Mouse (Mus musculus) liver, adult (tissue): ENCODE results near the gene Slc30a2.

ENCODE experiments used
- GATA4 ChIP-seq: IDR thresholded peaks from 2 replicates; pipeline ENCODE4 v1.6.1; 2014; ENCODE audit warnings: mild to moderate bottlenecking, low read length; ENCODE audit not compliant: insufficient replicate concordance

Gene Slc30a2

DNA sequence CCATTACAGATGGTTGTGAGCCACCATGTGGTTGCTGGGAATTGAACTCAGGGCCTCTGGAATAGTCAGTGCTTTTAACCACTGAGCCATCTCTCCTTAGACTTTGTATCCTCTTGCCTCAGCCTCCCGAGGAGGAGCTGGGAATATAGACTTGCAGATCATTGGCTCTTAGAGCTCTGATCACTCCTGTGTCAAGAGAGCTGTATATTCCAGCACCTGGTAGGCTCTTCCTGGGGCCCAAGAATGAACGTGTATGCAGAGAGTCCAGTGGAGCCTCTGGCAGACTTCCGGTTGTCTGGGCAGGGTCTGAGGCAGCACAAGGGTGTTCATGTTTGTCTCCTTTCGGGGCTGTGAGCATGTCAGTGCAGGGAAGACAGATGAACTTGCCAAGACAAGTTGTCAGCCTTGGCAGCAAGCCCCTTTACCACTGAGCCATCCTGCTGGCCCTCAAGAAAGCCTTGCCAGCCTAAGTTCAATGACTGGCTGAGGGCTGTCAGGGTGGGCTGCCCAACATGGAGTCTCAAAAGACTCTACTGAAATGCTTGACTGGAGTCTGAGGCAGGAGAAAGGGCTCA lies 28.8 kb upstream of the Slc30a2 start:
- TF ChIP-seq GATA4, result no peak

DNA sequence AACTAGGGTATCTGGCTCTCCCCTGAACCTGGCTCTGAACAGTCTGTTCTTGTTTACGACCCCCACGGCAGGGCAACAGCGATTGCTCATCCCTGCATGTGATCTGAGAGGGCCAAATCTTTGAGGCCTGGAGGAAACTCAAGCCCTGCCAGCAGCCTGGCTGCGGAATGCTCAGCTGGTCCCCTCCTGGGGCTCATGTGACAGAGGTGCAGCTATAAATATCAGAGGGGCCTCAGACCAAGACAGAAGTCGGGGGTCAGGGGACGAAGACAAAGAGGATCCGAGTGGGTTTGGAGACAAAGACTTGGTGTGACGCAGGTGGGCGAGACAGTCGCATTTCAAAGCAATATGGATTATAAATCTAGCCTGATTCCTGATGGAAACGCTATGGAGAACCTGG lies 28.1 kb upstream of the Slc30a2 start, which contains the start of gene Trim63:
Trim63 (plus strand) TSS at position 245 of the 400 bp plus-strand sequence.
- no peak for TF ChIP-seq GATA4

DNA sequence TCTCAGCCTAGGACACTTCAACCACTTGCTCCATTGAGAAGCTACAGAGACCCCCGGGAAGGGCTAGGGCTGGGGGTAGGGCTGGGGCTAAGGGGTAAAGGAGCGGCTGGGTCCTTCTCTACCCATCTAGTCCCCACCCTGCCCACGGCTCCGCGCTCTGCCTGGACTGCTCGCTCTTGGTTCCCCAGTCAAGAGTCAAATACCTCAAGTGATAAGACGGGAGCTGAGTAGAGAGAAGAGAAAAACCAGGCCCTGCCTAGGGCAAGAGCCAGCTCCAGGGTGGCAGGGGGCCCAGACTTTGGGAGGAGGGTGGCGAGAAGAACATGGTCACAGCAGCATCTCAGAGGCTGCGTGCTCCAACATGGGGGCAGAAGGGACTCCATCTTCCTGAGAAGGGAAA lies 27.5 kb upstream of the Slc30a2 start:
- no peak for TF ChIP-seq GATA4

DNA sequence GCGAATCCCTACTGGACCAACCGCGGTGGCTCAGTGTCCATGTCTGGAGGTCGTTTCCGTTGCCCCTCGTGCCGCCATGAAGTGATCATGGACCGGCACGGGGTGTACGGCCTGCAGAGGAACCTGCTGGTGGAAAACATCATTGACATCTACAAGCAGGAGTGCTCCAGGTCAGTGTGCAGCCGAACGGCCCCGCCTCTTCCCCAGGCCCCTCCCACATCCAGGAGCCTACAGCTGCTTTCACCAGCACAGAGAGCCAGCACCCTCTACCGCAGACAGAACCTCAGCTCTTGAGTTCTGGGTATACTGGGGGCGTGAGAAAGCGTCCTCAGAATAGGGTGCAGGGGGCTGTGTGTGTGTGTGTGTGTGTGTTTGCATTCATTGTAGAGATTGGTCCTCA lies 26.6 kb upstream of the Slc30a2 start:
- TF ChIP-seq GATA4, result no peak

DNA sequence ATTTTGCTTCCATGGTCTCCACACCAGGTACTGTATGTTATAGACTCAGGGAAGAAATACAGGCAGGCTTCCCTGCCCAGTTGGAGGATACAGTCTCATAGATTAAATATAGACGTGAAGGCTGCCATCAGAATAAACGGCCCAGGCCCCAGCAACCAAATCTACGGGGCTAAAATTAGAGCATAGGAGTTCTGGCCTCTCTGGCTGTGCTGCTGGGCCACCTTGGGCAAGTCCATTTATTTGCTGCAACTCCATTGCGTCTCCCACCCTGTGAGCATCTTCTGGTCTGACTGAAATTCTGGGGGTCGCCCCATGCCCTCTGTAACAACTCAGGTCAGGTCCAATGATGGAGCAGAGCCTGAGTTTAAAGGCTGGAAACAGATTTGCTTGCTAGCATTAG lies 23.9 kb upstream of the Slc30a2 start:
- no peak for TF ChIP-seq GATA4

DNA sequence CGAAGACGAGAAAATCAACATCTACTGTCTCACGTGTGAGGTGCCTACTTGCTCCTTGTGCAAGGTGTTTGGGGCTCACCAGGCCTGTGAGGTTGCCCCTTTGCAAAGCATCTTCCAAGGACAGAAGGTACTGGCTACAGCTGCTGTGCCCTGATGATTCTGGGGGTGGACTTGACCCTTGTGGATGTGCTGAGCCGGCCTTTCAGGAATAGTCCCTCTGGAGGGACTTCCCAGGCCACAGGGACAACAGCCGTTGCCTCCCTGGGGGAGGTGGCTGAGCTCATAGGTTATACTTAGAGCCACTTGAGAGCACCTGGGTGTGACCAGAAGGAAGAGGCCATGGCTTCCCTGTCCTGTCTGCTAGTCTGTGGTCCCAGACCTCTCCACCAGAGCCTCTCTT lies 23.3 kb upstream of the Slc30a2 start:
- TF ChIP-seq GATA4, result no peak

DNA sequence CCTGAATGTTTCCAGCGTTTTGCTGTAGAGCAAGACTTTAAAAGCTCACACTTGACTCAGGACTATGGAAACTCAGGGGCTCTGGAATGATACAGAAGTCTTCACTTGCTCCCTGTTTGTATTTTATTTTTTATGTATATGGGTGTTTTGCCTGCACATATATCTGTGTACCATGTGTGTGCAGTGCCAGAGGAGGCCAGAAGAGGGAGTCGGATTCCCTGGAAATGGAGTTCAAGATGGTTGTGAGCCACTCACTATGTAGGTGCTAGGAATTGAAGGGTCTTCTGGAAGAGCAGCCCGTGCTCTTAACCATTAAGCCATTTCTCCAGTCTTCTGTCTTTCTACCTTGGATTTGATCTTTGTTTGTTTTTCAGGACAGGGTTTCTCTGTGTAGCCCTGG lies 21.5 kb upstream of the Slc30a2 start:
- TF ChIP-seq GATA4, result no peak

DNA sequence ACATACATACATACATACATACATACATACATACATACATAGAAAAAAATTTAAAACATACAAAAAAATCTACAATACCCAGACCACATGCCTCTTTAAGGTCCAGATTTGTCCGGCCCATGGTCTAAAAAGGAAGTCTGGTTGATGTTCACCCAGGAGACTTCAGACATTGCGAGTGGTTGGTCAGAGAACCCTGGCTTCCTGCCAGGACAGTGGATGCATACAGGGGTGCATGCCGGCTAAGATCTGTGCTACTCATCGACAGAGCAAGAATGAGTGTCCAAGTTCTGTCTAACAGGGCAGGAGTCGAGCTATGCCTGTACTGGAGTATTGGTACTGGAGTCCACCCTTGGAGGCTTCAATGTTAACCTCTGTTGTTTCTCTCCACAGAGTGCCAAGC lies 18.3 kb upstream of the Slc30a2 start:
- no peak for TF ChIP-seq GATA4

DNA sequence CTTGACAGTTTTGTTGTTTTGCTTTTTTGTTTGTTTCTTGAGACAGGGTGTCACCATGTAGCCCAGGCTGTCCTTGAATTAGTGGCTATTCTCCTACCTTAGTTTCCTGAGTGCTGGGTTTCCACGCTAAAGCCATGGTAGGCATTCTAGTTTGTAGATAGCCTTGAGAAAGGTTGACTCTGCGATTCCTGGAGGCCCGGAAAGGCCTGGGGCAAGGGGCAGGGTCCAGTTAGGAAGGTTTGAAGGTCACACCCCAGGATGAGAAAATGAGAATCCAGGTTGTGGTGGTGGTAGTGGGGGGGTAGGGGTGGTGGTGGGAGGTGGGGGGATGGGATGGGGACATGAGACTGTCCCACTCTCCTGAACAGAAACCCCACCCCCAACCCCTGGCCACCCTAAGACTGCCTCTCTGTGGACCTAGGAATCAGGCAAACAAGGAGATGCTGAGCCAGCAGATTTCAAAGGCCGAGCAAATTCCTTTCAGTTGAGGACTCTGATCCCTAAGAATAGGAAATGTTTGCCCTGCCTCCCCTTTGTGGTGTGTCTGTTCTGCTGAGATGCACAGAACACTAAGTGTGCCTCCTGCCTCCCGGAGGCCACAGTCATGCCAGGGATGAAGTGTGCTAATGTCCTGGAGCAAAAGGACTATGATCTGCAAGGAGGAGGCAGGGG lies 16.0 kb upstream of the Slc30a2 start:
- no peak for TF ChIP-seq GATA4

DNA sequence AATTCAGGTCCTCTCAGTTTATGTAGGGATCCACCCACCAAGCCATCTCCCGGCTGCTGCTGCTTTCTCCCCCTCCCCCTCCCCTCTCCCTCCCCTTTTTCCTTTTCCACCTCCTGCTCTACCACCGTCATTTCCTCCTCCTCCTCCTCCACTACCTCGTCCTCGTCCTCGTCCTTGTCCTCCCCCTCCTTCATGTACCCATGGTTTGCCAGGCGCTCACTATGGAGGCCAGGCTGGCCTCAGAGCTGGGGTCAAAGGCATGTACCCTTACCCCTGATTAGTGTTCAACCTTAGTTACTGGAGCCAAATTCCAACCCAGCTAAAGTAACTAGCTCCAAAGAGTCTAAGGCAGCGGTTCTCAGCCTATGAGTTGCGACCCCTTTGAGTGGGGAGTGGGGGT lies 14.8 kb upstream of the Slc30a2 start:
- no peak for TF ChIP-seq GATA4

DNA sequence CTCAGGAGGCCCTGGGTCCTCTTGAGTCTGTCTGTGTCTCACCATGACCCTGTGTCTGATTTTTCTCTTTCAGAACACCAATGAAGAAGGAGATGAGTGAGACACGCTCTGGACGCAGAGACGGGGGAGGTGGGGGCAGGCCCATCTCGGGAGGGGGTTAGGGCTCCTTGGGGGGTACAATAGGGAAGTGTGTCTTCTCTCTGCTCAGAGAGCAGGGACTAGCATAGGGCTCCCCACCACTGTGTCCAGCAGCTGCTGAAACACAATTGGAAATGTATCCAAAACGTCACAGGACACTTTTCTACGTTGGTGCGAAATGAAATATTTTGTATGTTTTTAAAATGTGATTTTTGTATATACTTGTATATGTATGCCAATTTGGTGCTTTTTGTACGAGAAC lies 14.1 kb upstream of the Slc30a2 start:
- TF ChIP-seq GATA4, result no peak

DNA sequence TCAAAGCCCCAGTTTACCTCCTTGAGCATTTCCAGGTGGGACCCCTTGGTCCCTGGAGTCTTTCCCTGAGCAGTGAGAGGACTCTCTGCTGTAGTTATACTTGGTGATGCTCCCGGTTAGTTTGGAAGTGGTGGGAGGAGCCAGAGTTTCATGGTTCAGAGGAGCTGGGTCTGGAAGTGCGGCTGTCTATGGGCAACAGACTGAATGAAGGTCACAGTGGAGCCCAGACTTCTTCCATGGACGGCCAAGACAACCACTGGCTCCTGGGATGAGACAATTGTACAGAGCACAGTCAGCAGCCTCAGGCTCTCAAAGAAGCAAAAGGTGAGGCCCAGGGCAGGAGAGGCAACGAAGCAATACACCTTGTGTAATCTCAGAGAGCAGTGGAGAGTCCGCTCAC lies 12.7 kb upstream of the Slc30a2 start:
- no peak for TF ChIP-seq GATA4

DNA sequence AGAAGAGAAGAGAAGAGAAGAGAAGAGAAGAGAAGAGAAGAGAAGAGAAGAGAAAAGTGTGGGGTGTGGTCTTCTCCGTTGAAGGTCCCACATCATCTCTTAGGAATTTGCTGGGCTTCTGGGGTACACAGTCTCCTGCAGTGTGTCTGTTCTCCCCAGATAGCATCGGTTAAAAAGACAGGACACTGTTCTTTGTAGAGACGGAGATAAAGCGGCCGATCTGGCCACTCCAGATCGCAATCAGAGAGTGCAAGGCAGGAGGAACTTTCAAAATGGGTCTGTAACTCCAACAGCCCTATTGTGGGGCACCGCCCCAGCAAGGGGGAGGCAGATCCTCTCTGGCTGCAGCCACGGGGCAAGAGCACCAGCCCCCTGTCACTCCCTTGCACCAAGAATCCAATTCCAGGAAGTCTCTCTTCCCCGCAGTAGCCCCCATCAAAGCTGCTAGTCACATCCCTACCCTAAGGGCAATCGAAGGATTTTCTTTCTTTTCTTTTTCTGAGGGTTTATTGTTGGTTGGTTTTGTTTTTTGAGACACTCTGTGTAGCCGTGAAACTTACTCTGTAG lies 685 bp upstream of the Slc30a2 start:
- no peak for TF ChIP-seq GATA4

DNA sequence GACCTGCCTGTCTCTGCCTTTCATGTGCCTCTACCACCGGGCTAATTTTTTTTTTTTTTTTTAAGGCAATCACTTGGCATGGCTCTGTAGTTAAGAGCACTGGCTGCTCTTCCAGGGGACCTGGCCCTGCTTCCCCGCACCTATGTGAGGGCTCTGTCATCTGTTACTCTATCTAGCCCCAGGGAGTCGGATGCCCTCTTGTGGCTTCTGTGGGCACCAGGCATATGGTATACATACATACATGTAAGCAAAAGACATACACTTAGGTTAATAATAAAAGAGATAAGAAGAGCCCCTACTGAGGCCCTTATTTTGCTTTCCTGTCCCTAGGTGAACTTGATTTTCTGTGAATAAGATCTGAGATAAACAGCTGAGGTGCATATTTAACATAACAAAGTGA lies 1.6 kb downstream of the Slc30a2 start:
- no peak for TF ChIP-seq GATA4

DNA sequence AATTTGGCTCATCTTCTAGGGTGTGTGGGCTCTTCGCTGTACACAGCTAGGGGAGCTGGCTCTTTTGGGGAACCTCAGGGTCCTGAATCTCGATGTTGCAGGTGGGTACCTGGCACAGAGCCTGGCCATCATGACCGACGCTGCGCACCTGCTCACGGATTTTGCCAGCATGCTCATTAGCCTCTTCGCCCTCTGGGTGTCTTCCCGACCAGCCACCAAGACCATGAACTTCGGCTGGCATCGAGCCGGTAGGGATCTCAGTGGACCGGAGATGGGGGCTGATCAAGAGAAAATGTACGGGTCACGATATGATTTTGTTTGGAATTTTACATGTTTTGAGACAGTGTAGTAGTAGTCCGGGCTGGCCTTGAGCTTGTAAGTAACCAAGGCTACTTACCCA lies 2.8 kb downstream of the Slc30a2 start:
- TF ChIP-seq GATA4, result no peak

DNA sequence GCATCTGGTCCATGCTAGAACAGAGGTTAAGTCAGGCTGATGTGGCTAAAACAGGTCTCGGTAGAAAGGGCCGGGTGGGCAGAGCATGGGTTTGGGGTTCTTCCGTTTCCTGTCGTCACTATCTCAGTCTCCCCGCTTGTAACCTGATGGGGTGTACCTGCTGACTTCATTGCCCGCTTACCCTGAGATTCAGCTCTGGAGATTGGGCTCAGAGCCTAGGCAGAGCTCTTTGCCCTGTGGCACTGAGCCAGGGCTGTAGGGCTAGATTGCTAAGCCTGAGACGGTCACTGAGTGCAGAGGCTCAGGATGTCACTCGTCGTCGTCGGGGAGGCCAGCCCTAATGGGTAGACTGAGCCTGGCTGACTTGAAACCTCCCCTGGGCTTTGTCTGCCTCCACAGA lies 5.1 kb downstream of the Slc30a2 start:
- TF ChIP-seq GATA4, result no peak

DNA sequence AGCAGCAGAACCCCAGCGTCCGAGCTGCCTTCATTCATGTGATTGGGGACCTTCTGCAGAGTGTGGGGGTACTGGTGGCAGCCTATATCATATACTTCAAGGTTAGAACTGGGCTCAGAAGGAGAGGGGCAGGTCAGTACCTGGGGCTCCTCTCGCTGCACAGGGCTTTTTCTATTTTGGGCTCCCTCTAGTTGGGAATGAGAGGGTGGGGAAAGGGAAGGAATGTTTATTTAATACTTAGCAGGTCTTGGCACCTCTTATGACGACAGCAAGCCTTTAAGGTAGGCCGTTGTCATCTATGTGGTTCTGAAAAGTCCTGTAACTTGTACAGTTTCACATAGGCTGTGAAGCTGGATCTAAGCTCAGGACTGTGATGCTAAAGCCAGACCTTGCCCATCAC lies 5.6 kb downstream of the Slc30a2 start:
- no peak for TF ChIP-seq GATA4
